Mouse (Mus musculus) ES-E14 (cell line): ENCODE data around the gene Zfp330.

Experiments used
- CHD2 ChIP-seq: IDR thresholded peaks from 2 replicates; pipeline ENCODE4 v1.6.1; 2014; ENCODE audit warnings: mild to moderate bottlenecking, low read depth, low read length, inconsistent platforms
- HCFC1 ChIP-seq: IDR thresholded peaks from 2 replicates; pipeline ENCODE4 v1.6.1; 2012; ENCODE audit warnings: low read length, inconsistent platforms, borderline replicate concordance; ENCODE audit not compliant: insufficient read depth
- ZC3H11A ChIP-seq: IDR thresholded peaks from 2 replicates; pipeline ENCODE4 v1.6.1; 2012; ENCODE audit warnings: low read depth, mild to moderate bottlenecking, inconsistent platforms, low read length, borderline replicate concordance
- ZNF384 ChIP-seq: IDR thresholded peaks from 2 replicates; pipeline ENCODE4 v1.6.1; 2012; ENCODE audit warnings: low read depth, low read length, inconsistent platforms

DNA sequence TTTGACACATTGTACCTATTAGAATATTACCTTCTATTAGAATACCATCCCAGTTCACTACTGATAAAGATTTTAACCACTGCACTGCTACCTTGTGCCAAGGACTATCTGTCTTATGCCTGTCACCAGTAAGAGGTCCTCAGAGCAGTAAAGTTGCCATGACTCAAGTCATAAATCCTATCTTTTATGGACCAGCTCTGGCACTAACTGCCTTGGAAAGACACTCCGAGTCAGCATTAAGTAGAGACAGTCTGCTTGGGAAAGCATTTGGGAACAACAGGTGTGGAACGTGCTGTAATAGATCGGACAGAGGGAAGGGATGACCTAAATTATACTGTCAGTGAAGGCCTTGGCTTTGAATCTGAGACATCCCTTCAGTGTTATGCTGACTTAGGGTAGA, 4.0 kb upstream of the Zfp330 start:
- TF ChIP-seq CHD2 = no peak
- TF ChIP-seq ZC3H11A = no peak
- TF ChIP-seq ZNF384 = no peak
- no peak for TF ChIP-seq HCFC1
